Mouse (Mus musculus) myocyte (in vitro differentiated cells): Measurements from ENCODE around the gene Suclg2.
"Not testable (repeated sequence)": the region's sequence is repeated elsewhere in the genome, so short reads cannot be mapped to it uniquely, and the experiment has no call there.

Source experiments
- CEBPB ChIP-seq: IDR thresholded peaks from 2 replicates; pipeline ENCODE4 v1.6.1; 2011; ENCODE audit warnings: mild to moderate bottlenecking, moderate library complexity; ENCODE audit not compliant: poor library complexity, insufficient read depth, severe bottlenecking
- E2F4 ChIP-seq: IDR thresholded peaks from one replicate; pipeline ENCODE4 v1.6.1; 2011; ENCODE audit warnings: mild to moderate bottlenecking, control low read depth, moderate library complexity; ENCODE audit not compliant: insufficient read depth
- MAX ChIP-seq: IDR thresholded peaks from one replicate; pipeline ENCODE4 v1.6.1; 2011; ENCODE audit warnings: low read depth, mild to moderate bottlenecking, control low read depth
- MYOD1 ChIP-seq, 3 experiments: IDR thresholded peaks; one replicate each; pipeline ENCODE4 v1.6.1; 2011; ENCODE audit warnings: control low read depth in 2 of 3, low read depth in 2 of 3, mild to moderate bottlenecking in 2 of 3, moderate library complexity in 1 of 3; ENCODE audit not compliant: insufficient read length in 2 of 3, control insufficient read depth in 1 of 3
- POLR2A ChIP-seq: IDR thresholded peaks from one replicate; pipeline ENCODE4 v1.6.1; 2011; ENCODE audit warnings: low read depth, mild to moderate bottlenecking, control low read depth, moderate library complexity; ENCODE audit not compliant: insufficient read length
- POLR2AphosphoS2 ChIP-seq: IDR thresholded peaks from one replicate; pipeline ENCODE4 v1.6.1; 2011; ENCODE audit warnings: low read depth, control low read depth; ENCODE audit not compliant: insufficient read length
- REST ChIP-seq: IDR thresholded peaks from one replicate; pipeline ENCODE4 v1.6.1; 2011; ENCODE audit warnings: mild to moderate bottlenecking, control low read depth, moderate library complexity; ENCODE audit not compliant: insufficient read depth, insufficient read length
- SRF ChIP-seq: IDR thresholded peaks from one replicate; pipeline ENCODE4 v1.6.1; 2011; ENCODE audit warnings: low read depth; ENCODE audit not compliant: control insufficient read depth, insufficient read length
- TCF12 ChIP-seq: IDR thresholded peaks from one replicate; pipeline ENCODE4 v1.6.1; 2011; ENCODE audit warnings: mild to moderate bottlenecking, control low read depth; ENCODE audit not compliant: poor library complexity, insufficient read depth, severe bottlenecking
- USF1 ChIP-seq: IDR thresholded peaks from one replicate; pipeline ENCODE4 v1.6.1; 2011; ENCODE audit warnings: low read depth, mild to moderate bottlenecking, control low read depth, moderate library complexity

DNA sequence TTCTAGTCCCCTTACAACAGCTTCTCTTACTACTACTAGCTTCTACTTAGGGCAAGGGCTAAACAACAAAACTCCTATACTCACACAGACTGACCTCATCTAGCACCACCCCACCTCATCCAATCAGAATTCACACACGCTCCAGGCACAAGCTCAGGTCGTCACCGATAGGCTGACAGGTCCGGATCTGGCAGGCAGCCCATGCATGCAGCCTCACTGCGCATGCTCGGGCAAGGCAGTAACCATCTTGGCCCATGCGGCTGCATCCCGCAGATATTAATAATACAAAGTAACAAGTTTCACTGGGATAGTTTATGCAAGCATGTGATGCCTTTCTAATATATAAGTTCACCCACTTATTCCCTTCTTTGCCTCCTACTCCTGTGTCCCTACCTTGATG lies 117.9 kb downstream of the Suclg2 start:
- not testable (repeated sequence) for TF ChIP-seq MAX; POLR2A; MYOD1 (IDR thresholded peaks at IDR 0.05; ENCODE audit: control insufficient read depth in 1 of 3, insufficient read length in 2 of 3, low read depth in 2 of 3); CEBPB; POLR2AphosphoS2; USF1; E2F4; TCF12; SRF; REST
